Mouse (Mus musculus): ENCODE results near the gene Marc1. TPM values are rescaled to one million over a fixed set of nuclear protein-coding genes. Genes with fewer than 3 reads are reported as not detected.

Gene Marc1
- polyA plus RNA-seq, 1 experiment from 2014 or later, result not detected

DNA sequence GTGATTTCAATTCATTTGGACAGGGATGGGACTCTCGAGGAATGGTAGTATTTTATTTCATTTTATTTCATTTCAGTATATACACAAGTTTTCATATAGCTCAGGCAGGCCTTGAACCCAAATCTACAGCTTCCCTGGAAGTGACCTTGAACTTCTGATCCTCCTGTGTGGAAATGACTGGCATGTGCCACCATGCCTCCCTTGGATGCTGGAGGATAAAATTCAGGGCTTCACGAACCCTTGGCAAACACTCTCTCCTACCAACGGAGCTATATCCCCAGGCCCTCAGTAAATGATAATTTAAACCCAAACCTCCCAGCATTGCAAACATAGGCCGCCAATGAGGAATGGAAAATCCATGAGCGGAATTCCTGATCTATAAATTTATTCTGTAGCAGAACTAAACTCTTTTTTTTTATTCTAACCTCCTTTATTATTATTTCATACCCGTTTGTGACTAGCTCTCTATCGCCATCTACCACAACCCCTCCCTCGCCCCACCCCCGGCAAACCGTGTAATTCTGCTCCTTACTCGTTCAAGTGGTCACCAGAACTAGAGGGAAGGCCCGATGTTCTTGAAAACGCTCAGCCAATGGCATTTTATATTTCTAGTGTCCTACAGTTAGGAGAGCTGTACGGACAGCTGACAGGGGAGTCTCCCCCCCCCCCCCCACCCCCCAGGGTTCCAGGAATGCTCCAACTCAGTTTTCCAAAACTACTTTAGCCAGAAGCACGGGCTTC is 33.4 kb upstream of the Marc1 start:
- H3K36me3 ChIP-seq (replicated peaks), result 0 out of 2 replicates have a peak, but pooled peaks cover 5% of the 10 kb centered on the region
- no peaks in the 10 kb centered on the region for H3K9me3 ChIP-seq
- H3K4me3 ChIP-seq, result peak overlapping the region; percentile 91
- H3K9ac ChIP-seq, result peak overlapping the region; percentile 84; the same call in 1 of the 2 replicates
- 0 out of 2 replicates have a peak, but pooled peaks cover 5% of the 10 kb centered on the region for H3K27me3 ChIP-seq (replicated peaks)
- no peak overlapping the region for H3K27ac ChIP-seq
- H3K4me1 ChIP-seq, result peaks cover 25% of the 10 kb centered on the region
- no peak for ATAC-seq (replicated peaks)
- peak overlapping the region; percentile 95 for H3K4me2 ChIP-seq
- WGBS, result 19% methylated on average over 15 of the region's 15 CpGs

DNA sequence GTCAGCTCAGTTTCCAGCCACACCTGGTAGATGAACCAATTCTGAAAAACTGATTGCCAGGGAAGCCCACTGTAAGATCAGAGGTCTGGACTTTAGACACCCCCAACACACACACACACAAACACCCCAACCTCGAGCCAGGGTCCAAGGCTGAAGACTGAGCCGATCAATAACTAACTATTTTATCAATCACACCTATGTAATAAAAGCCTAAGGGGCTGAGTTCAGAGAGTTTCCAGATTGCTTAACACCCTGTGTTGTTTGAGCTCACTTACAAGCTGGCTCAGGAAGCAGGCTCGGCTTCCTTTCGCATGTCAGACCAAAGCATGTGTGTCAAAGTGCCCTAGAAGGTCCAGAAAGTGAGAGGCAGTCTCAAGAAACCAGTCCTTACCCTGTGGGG is 26.5 kb upstream of the Marc1 start:
- WGBS, result 91% methylated on average over 4 of the region's 4 CpGs
- Histone ChIP-seq H3K4me3 (no peak overlapping the region), H3K9ac (no peak overlapping the region), H3K27ac (no peak overlapping the region), H3K27me3 (replicated peaks) (no peaks in the 10 kb centered on the region), H3K9me3 (no peaks in the 10 kb centered on the region), H3K4me2 (no peak overlapping the region), H3K36me3 (replicated peaks) (0 out of 2 replicates have a peak, but pooled peaks cover 5% of the 10 kb centered on the region), H3K4me1 (no peaks in the 10 kb centered on the region)
- no peak for ATAC-seq (replicated peaks)

DNA sequence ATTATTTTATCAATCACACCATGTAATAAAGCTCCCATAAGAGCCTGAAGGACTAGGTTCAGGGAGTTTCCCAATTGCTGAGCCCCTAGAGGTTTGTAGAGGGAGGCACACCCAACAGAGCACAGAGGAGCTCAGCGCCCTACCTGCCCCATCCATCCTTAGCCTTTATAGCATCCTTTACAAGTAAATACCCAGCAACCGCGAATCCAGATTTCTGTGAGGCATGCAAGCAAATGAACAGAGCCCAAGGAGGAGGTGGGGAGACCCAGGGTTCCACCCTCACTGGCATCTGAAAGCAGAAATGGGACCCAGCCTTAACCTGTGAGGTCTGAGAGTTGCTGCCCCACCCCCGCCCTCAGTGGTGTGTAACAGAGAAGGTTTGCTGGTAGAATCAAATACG is 25.2 kb upstream of the Marc1 start:
- H3K27ac ChIP-seq, result no peak overlapping the region
- WGBS, result 72% methylated on average over 5 of the region's 5 CpGs
- no peaks in the 10 kb centered on the region for H3K9me3 ChIP-seq
- H3K4me3 ChIP-seq, result no peak overlapping the region
- no peak overlapping the region for H3K9ac ChIP-seq
- ATAC-seq (replicated peaks), result no peak
- H3K4me1 ChIP-seq, result no peaks in the 10 kb centered on the region
- peaks cover 11% of the 10 kb centered on the region; the same call in 1 of the 2 replicates for H3K36me3 ChIP-seq (replicated peaks)
- no peak overlapping the region for H3K4me2 ChIP-seq
- H3K27me3 ChIP-seq (replicated peaks), result no peaks in the 10 kb centered on the region

DNA sequence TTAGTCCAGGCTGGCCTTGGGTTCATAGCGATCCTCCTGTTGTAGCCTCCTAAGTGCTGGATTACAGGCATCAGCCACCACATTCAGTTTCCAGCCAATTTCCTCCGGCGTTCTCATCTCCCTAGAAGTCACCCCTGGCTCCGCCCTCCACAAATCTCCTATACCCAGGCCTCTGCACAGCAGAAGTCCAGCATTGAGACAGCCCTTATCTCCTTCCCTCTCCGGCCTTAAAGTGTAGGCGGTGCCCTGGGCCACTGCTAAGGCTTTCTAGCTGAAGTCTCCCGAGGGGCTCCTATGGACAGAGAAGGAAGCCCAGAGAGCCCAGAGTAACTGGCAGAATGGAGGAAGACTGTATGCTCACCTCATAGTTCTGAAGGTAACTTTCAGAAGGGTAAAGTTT is 22.4 kb upstream of the Marc1 start:
- Histone ChIP-seq H3K27me3 (replicated peaks) (no peaks in the 10 kb centered on the region), H3K4me3 (no peak overlapping the region), H3K4me2 (no peak overlapping the region), H3K9me3 (no peaks in the 10 kb centered on the region), H3K9ac (no peak overlapping the region), H3K36me3 (replicated peaks) (peaks cover 6% of the 10 kb centered on the region; the same call in 1 of the 2 replicates), H3K4me1 (no peaks in the 10 kb centered on the region), H3K27ac (no peak overlapping the region)
- WGBS, result 91% methylated on average over 7 of the region's 7 CpGs
- ATAC-seq (replicated peaks), result no peak

DNA sequence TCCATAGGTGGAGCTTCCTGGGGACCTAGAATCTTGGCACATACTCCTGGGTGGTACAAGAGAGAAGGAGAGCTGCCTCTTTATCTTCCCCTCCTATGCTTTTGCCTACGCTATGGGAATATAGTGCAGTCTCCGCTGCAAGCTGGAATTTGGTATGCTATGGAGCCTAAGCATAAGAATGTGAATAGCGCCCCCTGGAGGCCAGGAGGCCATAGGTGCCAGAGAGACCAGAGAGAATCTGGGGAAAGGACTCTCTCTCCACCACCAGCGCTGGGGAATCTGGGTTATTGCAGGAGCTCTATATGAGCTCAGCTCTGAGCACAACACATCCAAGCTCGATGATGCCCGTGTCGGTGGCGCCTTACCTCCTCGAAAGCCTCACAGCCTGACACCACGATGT is 21.1 kb upstream of the Marc1 start:
- Histone ChIP-seq H3K36me3 (replicated peaks) (peaks cover 6% of the 10 kb centered on the region; the same call in 1 of the 2 replicates), H3K27me3 (replicated peaks) (no peaks in the 10 kb centered on the region), H3K9ac (no peak overlapping the region), H3K4me2 (no peak overlapping the region), H3K27ac (no peak overlapping the region), H3K4me1 (peaks cover 5% of the 10 kb centered on the region; the same call in 1 of the 2 replicates), H3K4me3 (no peak overlapping the region), H3K9me3 (no peaks in the 10 kb centered on the region)
- ATAC-seq (replicated peaks), result no peak
- 83% methylated on average over 10 of the region's 10 CpGs for WGBS

DNA sequence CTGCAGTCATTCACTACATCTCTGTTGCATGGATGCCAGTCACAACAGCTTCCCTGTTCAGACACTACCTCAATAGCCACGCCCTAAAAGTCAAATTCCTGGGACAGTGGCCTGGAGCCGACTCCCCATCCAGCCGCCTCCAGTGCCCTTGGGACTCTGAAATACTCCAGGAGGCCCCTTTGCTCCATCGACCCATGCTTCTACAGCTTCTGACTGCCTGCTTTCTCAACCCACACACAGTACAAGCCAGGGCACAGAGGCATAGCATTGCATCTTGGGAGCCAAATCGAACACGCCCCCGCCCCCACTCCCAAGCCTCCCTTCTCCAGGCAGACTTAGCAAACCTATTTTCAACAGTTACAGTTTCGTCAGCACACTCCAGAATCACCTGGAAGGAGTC is 18.8 kb upstream of the Marc1 start:
- Histone ChIP-seq H3K4me2 (no peak overlapping the region), H3K36me3 (replicated peaks) (peaks cover 6% of the 10 kb centered on the region; the same call in 1 of the 2 replicates), H3K9ac (no peak overlapping the region), H3K27ac (no peak overlapping the region), H3K27me3 (replicated peaks) (no peaks in the 10 kb centered on the region), H3K9me3 (no peaks in the 10 kb centered on the region), H3K4me1 (peaks cover 11% of the 10 kb centered on the region), H3K4me3 (no peak overlapping the region)
- no peak for ATAC-seq (replicated peaks)
- WGBS, result 89% methylated on average over 8 of the region's 8 CpGs

DNA sequence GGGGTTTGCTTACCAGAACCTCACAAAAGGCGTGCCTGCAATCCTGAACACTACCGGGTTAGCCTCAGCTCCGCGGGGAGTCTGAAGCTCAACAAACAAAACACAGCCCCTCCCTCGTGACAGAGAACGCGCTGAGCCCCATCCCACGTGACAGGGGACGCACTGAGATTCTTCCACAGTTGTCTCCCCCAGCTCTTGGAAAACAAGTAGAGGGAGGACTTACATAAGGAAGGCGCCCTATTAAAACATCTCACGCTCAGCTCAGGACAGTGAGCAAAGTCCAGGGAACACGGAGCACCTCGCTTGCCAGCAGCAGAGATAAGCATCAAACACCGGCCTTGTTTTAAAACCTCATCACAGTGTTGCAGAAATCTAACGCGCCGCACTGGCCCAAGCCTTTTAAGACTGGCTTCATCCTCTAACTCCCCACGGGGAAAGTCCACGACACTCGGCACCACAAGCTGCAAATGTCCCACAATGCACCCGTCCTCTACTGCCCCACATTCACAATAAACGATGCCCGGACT is 16.1 kb upstream of the Marc1 start:
- H3K27ac ChIP-seq, result 0 out of 2 replicates have a peak overlapping the region, but pooled peaks have one; percentile 2
- peak overlapping the region; percentile 11; the same call in 1 of the 2 replicates for H3K9ac ChIP-seq
- no peaks in the 10 kb centered on the region for H3K27me3 ChIP-seq (replicated peaks)
- H3K36me3 ChIP-seq (replicated peaks), result peaks cover 6% of the 10 kb centered on the region; the same call in 1 of the 2 replicates
- no peak for ATAC-seq (replicated peaks)
- H3K9me3 ChIP-seq, result no peaks in the 10 kb centered on the region
- H3K4me1 ChIP-seq, result peaks cover 24% of the 10 kb centered on the region
- H3K4me2 ChIP-seq, result peak overlapping the region; percentile 48
- H3K4me3 ChIP-seq, result peak overlapping the region; percentile 22
- 22% methylated on average over 23 of the region's 23 CpGs for WGBS

DNA sequence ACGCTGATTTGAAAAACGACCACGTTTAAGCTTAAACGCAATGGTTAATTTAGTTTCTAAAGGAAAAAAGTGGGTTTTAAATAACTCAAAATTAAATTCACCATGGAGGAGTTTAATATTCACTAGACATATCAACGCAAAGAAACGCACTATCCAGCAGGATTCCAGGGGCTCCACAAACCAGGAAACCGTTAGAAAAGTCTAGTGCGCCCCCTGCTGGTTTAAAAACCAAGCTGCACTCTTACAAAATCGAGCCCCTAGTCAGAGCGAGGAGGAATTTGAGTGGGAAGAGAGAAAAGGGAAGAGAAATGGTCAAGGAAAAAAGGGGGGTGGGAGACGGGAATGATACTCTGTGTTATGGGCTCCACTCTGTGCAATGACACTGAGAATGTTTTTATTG is 14.0 kb upstream of the Marc1 start:
- Histone ChIP-seq H3K27me3 (replicated peaks) (no peaks in the 10 kb centered on the region), H3K9me3 (no peaks in the 10 kb centered on the region), H3K4me1 (peaks cover 24% of the 10 kb centered on the region), H3K9ac (no peak overlapping the region), H3K4me3 (no peak overlapping the region), H3K27ac (no peak overlapping the region), H3K36me3 (replicated peaks) (no peaks in the 10 kb centered on the region), H3K4me2 (peak overlapping the region; percentile 30)
- whole genome bisulfite sequencing, result 23% methylated on average over 11 of the region's 11 CpGs
- peak; percentile 45; the same call in 1 of the 2 replicates for ATAC-seq (replicated peaks)

DNA sequence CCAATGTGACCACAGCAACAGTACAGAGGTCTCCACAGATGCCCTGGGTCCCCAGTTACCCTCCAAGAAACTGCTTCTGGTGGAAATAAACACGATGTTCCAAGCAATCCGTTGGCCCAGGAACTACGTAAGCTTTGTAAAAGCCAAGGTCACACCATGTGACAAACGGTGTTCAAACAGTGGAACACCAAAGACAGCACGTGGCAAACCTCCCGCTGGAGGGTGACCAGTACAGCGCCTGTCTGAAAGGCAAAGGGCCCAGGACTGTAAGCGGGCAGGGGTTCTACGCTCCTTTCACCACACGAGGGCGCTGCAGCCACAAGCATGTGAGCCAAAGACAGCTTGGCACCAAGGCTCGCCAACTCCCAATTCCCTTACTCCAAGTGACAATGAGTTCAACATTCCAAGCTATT is 13.3 kb upstream of the Marc1 start:
- 3% methylated on average over 12 of the region's 12 CpGs for WGBS
- Histone ChIP-seq H3K9ac (no peak overlapping the region), H3K4me3 (no peak overlapping the region), H3K4me2 (peak overlapping the region; percentile 30; the same call in 1 of the 2 replicates), H3K27me3 (replicated peaks) (no peaks in the 10 kb centered on the region), H3K36me3 (replicated peaks) (no peaks in the 10 kb centered on the region), H3K4me1 (peaks cover 24% of the 10 kb centered on the region), H3K9me3 (no peaks in the 10 kb centered on the region), H3K27ac (no peak overlapping the region)
- ATAC-seq (replicated peaks), result peak; percentile 84

DNA sequence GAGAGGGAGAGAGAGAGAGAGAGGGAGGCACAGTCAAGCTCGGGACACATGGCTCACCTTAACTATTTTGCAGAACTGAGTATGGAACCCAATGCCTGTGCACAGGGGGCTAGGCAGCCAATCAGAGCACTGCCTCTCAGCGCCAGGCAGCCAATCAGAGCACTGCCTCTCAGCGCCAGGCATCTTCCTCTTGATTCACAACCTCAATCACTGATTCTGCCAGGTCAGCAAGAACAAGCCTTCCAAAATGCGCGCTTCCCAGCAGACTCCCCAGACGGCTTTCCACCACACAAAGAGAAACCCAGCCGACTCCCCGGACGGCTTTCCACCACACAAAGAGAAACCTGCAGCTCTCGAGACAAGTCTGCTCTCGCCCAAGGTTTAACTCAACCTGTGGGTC is 11.6 kb upstream of the Marc1 start:
- WGBS, result 12% methylated on average over 11 of the region's 11 CpGs
- Histone ChIP-seq H3K9ac (no peak overlapping the region), H3K36me3 (replicated peaks) (0 out of 2 replicates have a peak, but pooled peaks cover 6% of the 10 kb centered on the region), H3K4me3 (0 out of 2 replicates have a peak overlapping the region, but pooled peaks have one; percentile 13), H3K4me1 (peaks cover 24% of the 10 kb centered on the region), H3K9me3 (no peaks in the 10 kb centered on the region), H3K27ac (no peak overlapping the region), H3K27me3 (replicated peaks) (no peaks in the 10 kb centered on the region), H3K4me2 (peak overlapping the region; percentile 43)
- ATAC-seq (replicated peaks), result peak; percentile 57; the same call in 1 of the 2 replicates

DNA sequence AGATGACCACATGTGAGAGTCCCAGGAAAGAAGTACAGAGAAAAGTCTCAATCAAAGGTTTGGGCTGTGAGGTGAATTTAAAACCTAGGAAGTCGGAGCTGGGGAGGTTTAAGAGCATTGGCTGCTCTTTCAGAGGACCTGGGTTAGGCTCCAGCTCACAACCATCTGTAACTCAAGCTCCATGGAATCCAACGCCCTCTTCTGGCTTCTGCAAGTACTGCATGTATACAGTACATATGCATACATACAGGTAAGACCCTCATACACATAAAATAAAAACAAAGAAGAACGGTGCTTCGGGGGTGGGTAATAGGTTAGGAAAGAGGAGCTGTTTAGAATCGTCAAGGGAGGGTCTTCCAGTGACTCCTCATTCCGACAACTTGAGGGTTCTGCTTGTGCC is 6.7 kb upstream of the Marc1 start:
- no peak overlapping the region for H3K4me3 ChIP-seq
- H3K27me3 ChIP-seq (replicated peaks), result no peaks in the 10 kb centered on the region
- 82% methylated on average over 6 of the region's 6 CpGs for WGBS
- peaks cover 3% of the 10 kb centered on the region; the same call in 1 of the 2 replicates for H3K4me1 ChIP-seq
- no peak overlapping the region for H3K27ac ChIP-seq
- H3K9ac ChIP-seq, result no peak overlapping the region
- H3K9me3 ChIP-seq, result no peaks in the 10 kb centered on the region
- 0 out of 2 replicates have a peak, but pooled peaks cover 6% of the 10 kb centered on the region for H3K36me3 ChIP-seq (replicated peaks)
- no peak overlapping the region for H3K4me2 ChIP-seq
- no peak for ATAC-seq (replicated peaks)

DNA sequence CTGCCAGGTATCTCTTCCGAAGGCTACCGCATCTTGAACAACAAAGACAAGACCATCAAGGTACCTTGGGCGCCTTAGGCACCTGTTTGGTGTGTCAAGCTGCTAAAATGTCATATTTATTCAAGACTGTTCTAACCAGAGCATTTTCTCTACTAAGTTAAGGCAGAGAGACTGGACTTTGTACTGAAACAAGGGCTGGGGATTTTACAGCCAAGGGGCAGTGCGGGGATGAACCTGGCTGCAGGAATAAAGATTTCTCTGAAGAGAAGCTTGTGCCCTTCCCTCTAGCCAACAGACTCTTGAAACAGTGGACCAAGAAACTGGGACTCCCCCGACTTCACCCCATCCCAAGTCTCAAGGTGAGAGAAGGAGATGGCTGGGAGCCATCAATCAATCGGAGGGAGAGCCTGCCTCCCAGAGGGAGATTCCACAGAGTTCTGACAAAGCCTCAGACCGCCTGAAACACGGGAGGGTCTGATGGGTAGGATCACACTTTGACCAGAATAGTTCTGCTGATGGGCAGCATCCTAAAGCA is 670 bp upstream of the Marc1 start:
- 83% methylated on average over 8 of the region's 8 CpGs for WGBS
- Histone ChIP-seq H3K27ac (no peak overlapping the region), H3K36me3 (replicated peaks) (no peaks in the 10 kb centered on the region), H3K4me1 (peaks cover 9% of the 10 kb centered on the region), H3K9me3 (no peaks in the 10 kb centered on the region), H3K9ac (no peak overlapping the region), H3K27me3 (replicated peaks) (peaks cover 5% of the 10 kb centered on the region; the same call in 1 of the 2 replicates), H3K4me3 (no peak overlapping the region), H3K4me2 (no peak overlapping the region)
- no peak for ATAC-seq (replicated peaks)

Data from midbrain, embryonic 15.5 days (tissue).